Mouse (Mus musculus) gastrocnemius, adult 2 months (tissue): ENCODE data around the gene Zscan18. TPM values are rescaled to one million over a fixed set of nuclear protein-coding genes. Genes with fewer than 3 reads are reported as not detected.
A peak's percentile ranks its signal among the peaks of the same experiment; 100 is the strongest.
"Not testable (repeated sequence)": the region's sequence is repeated elsewhere in the genome, so short reads cannot be mapped to it uniquely, and the experiment has no call there.

ENCODE experiments used
- DNase-seq: peaks from one replicate; pipeline ENCODE4 v3.0.0; 2022
- H3K27ac ChIP-seq: fragments of 200-600 bp; 2 replicates; pipeline ENCODE4 v1.8.1; 2022; ENCODE audit warnings: mild to moderate bottlenecking
- H3K4me3 ChIP-seq: fragments of 200-600 bp; 2 replicates; pipeline ENCODE4 v1.8.1; 2022; ENCODE audit warnings: mild to moderate bottlenecking, moderate library complexity
- CTCF ChIP-seq: fragments of 200-600 bp; IDR thresholded peaks from 2 replicates; pipeline ENCODE4 v1.8.1; 2022; ENCODE audit warnings: antibody characterized with exemption, mild to moderate bottlenecking, moderate library complexity
- intact Hi-C: fragments of 180-260 bp; cut with DNase I; formaldehyde crosslinking; loops from one replicate; pipeline ENCODE4 v1.15.1; 2025
- long read RNA-seq, 2 experiments: library from polyadenylated mRNA; stranded (forward); transcript quantifications; one replicate each; pipeline ENCODE4 v2.0.0; 2021
- total RNA-seq, 2 experiments: library from RNA; stranded (reverse); gene quantifications; 2 replicates each; pipeline ENCODE4 v1.2.3; 2021

Gene Zscan18
- under 1 TPM; 0.53 to 0.61 TPM for total RNA-seq
- long read RNA-seq, experiment 1, partial matches to known transcripts, result 0 of 2 reads
- long read RNA-seq, experiment 1, other reads (novel, unspliced or antisense), result 2 of 2 reads
- long read RNA-seq, experiment 2, partial matches to known transcripts, result 0 of 1 reads
- long read RNA-seq, experiment 2, other reads (novel, unspliced or antisense), result 1 of 1 reads

GRCm38 (mm10) chr7:12802866-12803726, at the start of gene Zscan18:
Gene Zscan18 (minus strand): TSS chr7:12803635.
- Histone ChIP-seq H3K27ac (peak within 1 kb of the TSS; percentile 79), H3K4me3 (peak within 1 kb of the TSS; percentile 72)
- DNase-seq, result peak; percentile 60
- TF ChIP-seq CTCF, result no peak
- intact Hi-C loops, result no loop called here

- peak overlapping the region; percentile 88 for H3K4me3 ChIP-seq
- TF ChIP-seq CTCF, result no peak
- no peak overlapping the region for H3K27ac ChIP-seq
- intact Hi-C loops, result loop anchor here (5.0 kb wide), 2 partner anchors 47 to 358 kb away; partner anchors contain the start of genes Zfp128 and Zfp606
- DNase-seq, result no peak
Observed at GRCm38 (mm10) chr7:12835779-12836178, 32.3 kb upstream of the Zscan18 start.

DNA sequence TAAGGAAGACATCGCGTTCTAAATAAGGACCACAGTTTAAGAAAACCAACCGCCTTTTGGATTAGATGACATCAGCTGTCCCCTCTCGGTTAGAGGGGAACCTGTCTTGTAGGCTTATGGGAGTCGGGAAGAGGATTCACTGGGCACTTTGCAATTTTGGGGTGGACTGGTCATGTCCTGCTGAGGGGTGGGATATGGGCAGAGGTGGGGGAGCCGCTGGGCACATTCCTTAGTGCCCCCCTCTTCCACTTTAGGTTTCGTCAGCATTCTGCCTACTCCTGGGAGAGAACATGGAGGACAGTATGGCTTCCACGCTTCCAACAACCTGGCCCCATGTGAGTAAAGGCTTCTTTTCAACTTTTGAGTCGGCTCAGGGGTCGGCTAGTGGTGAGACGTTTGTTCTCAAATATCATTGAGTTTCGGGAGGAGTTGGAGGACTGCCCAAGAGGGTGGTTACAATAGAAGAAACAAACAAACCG, 31.8 kb upstream of the Zscan18 start:
- DNase-seq, result peak; percentile 19
- intact Hi-C loops, result loop anchor here (5.0 kb wide), 2 partner anchors 47 to 358 kb away; partner anchors contain the start of genes Zfp128 and Zfp606

DNA sequence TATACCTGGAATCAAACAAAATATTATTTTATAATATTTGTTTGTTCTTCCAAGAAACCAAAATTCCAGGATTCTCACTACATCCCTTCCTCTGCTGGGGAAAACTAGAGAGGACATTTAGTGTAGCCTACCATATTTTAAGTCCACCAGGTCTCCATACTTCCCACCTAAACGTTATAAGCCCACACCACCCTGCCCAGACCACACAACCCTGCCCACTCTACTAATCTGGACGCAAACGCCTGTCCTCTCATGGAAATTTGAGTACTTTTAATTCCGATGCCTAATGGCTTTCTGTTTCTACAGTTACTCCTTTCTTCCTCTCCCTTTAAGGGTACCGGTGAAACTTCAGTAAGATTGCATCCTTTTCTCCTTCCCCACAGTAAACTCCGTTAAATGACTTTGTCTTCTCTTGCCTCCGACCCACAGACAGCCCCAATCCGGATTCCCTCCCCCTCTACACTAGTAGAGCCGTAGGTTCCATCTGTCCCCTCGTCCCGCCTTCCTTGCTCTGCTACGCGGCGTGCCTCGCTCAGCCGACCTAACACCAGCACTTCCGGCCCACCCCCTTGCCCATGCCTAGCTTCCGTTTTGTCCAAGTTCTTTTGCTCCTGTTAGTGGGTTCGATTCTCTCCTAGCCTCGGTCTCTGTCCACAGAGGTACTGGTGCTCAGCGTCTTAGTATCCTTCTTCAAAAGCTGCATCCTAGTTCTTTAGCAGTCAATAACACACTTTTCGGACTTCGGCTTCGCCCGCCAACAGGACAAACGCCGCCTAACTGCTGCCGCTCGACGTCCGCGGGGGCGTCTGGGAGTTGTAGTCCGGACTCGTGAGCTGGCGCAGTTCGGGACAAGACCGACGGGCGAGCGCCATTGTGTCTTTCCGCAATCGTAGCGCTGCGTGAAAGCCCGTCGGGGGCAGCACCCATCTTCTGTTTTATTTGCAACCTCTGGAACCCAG, 31.0 kb upstream of the Zscan18 start, which contains the start of gene Zfp110:
Gene Zfp110 (plus strand): TSS at position 600 of the 959 bp plus-strand sequence.
- DNase-seq, result peak; percentile 94
- intact Hi-C loops, result loop anchor here (5.0 kb wide), 2 partner anchors 48 to 357 kb away; partner anchors contain the start of genes Zfp128 and Zfp606
- Histone ChIP-seq H3K4me3 (peak within 1 kb of the TSS; percentile 88), H3K27ac (peak within 1 kb of the TSS; percentile 94)
- TF ChIP-seq CTCF, result peak; percentile 29; the same call in 1 of the 2 replicates

More for the DNA sequence above, 31.8 kb upstream of the Zscan18 start:
- no peak for TF ChIP-seq CTCF
- Histone ChIP-seq H3K27ac (peak overlapping the region; percentile 94), H3K4me3 (peak overlapping the region; percentile 88)

GRCm38 (mm10) chr7:12818521-12819295, 15.3 kb upstream of the Zscan18 start, which contains the start of gene Zfp329:
Gene Zfp329 (minus strand): TSS chr7:12818858.
- no peak for TF ChIP-seq CTCF
- peak; percentile 91 for DNase-seq
- H3K27ac ChIP-seq, result peak within 1 kb of the TSS; percentile 81
- intact Hi-C loops, result no loop called here
- H3K4me3 ChIP-seq, result peak within 1 kb of the TSS; percentile 91

DNA sequence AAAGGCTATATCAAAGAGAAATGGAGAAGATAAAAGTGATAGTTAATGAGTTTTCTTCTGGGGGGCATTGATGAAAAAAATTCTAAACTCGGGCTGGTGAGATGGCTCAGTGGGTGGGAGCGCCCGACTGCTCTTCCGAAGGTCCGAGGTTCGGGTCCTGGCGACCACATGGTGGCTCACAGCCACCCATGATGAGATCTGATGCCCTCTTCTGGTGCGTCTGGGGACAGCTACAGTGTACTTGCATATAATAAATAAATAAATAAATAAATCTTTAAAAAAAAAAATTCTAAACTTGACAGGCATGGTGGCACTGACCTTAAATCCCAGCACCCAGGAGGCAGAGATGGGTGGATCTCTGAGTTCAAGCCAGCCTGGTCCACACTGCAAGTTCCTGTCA, 12.1 kb upstream of the Zscan18 start:
- Histone ChIP-seq H3K27ac (no peak overlapping the region), H3K4me3 (no peak overlapping the region)
- intact Hi-C loops, result no loop called here
- DNase-seq, result no peak
- TF ChIP-seq CTCF, result no peak

DNA sequence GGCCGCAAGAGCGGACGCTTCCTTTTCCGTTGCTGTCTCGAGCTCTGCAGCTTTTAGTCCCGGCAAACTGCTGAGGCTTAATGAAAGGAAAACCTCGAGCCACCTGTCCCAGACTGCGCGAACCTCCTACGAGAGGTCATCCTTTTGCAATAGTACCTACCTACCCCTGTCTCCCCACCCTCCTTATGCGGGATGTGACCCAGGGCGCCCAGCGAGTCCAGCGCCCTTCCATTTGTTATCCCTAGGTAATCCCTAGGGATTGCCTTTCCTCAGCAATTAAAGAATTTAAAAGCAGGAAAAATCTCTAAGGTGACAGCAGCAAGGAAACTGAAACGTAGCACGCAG, 264 bp upstream of the Zscan18 start:
- DNase-seq, result no peak
- intact Hi-C loops, result no loop called here
- TF ChIP-seq CTCF, result no peak
- H3K4me3 ChIP-seq, result peak overlapping the region; percentile 72
- H3K27ac ChIP-seq, result peak overlapping the region; percentile 79

DNA sequence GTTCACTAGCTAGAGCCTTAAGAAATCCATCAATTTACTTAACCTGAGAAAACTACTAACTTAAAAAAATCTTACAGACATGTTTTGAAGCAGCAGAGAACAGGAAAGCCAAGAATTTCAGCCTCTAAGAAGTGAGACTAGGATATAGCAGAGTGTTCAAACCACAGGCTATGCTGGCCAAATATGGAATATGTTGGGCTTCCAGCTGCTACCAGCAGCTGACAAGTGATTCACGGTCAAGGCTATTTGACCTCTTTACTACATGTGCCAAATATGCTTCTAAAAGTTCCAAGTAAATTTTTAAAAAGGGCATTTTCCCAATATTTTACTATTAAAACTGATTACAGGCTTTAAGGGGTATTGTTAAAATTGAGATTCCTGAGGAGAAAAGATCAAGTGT, 3.9 kb downstream of the Zscan18 start:
- intact Hi-C loops, result no loop called here
- Histone ChIP-seq H3K27ac (peak overlapping the region; percentile 68), H3K4me3 (no peak overlapping the region; the same call in 1 of the 2 replicates)
- DNase-seq, result no peak
- TF ChIP-seq CTCF, result no peak

GRCm38 (mm10) chr7:12797971-12798370, 5.5 kb downstream of the Zscan18 start:
- no peak for TF ChIP-seq CTCF
- DNase-seq, result no peak
- Histone ChIP-seq H3K4me3 (no peak overlapping the region), H3K27ac (no peak overlapping the region)
- intact Hi-C loops, result no loop called here

DNA sequence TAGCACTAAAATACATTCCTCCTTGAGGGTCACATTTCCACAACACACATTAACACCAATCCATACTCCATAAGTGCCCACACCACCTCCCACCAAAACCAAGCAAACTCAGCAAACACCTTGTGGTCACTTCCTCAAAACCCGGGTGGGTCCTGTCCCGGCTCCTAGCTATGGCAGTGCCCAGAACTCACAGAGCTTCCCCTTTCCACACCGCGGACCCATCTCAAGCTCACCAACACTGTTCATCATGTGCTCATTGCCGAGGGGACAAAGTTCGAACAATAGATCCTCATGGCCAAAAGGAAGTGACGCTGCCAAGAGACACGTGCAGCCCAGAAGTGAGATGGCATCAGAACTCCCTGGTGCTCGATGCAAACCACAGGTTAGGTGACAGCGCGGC, 10.8 kb downstream of the Zscan18 start:
- intact Hi-C loops, H3K27ac ChIP-seq, H3K4me3 ChIP-seq, DNase-seq: not testable (repeated sequence)

DNA sequence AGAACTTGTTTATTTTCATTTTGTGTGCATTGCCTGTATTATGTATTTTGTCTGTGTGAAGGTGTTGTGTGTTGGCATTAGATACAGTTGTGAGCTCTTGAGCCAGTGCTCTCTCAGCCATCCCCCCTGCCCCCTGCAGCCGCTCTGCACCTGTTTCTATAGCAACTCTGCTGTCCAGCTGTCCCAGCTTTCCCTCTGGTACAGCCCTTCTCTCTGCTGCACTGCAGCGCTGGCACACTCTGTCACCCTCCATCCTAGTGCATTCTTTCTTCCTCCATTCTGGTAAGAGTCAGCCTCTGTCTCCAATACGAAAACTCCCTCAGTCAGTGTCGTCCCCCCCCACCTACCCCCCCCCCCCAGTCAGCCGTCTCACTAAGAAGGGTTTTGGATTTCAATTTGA, 15.4 kb downstream of the Zscan18 start:
- Histone ChIP-seq H3K27ac (no peak overlapping the region), H3K4me3 (no peak overlapping the region)
- DNase-seq, result no peak
- intact Hi-C loops, result no loop called here
- no peak for TF ChIP-seq CTCF
